Comparison of ENCODE assay signal across 23 mouse cellular contexts in genomic region chr10:10301692-10302091, GRCm38 (mm10).
DNase-seq lines count a peak whose midpoint lies in the region; ATAC-seq and TF ChIP-seq lines count a peak whose summit lies in the region.
"Had no signal": no experiment of that assay in that cellular context is flagged by ENCODE, and none has a peak within 500 bp of the region (broad histone marks: within the 10 kb centered on the region; RNA-seq: fewer than 3 reads in every experiment).

No protein-coding gene starts in this region.

- peaks cover 4% of the 10 kb centered on the region for H3K4me1 ChIP-seq in embryonic facial prominence, embryonic 14.5 days (ENCODE audit: control insufficient read depth, insufficient read depth, low read length)
- H3K4me1 ChIP-seq in embryonic facial prominence, embryonic 10.5 days, result peaks cover 11% of the 10 kb centered on the region
- no peaks in the 10 kb centered on the region for H3K4me1 ChIP-seq in kidney, postnatal 0 days (replicated peaks; ENCODE audit: insufficient read depth, low read length)
- peaks cover 10% of the 10 kb centered on the region for H3K4me1 ChIP-seq in kidney, embryonic 14.5 days (ENCODE audit: control insufficient read depth, insufficient read depth, low read length)
- H3K4me1 ChIP-seq: embryonic facial prominence, embryonic 12.5 days; hindbrain, embryonic 12.5 days; limb, embryonic 12.5 days; liver, embryonic 13.5 days had no signal

- H3K27me3 ChIP-seq in embryonic facial prominence, embryonic 14.5 days (replicated peaks; ENCODE audit: control insufficient read depth, insufficient read depth, low read length), result no peaks in the 10 kb centered on the region
- peaks cover 15% of the 10 kb centered on the region for H3K27me3 ChIP-seq in embryonic facial prominence, embryonic 10.5 days (replicated peaks; ENCODE audit: low read depth, poor library complexity, severe bottlenecking)
- no peaks in the 10 kb centered on the region for H3K27me3 ChIP-seq in kidney, postnatal 0 days (ENCODE audit: insufficient read depth, low read length)
- peaks cover 20% of the 10 kb centered on the region; the same call in 1 of the 2 replicates for H3K27me3 ChIP-seq in kidney, embryonic 14.5 days (ENCODE audit: control insufficient read depth, insufficient read depth, low read length)
- H3K27me3 ChIP-seq: embryonic facial prominence, embryonic 12.5 days; forebrain, embryonic 13.5 days; heart, embryonic 13.5 days; hindbrain, embryonic 12.5 days; limb, embryonic 12.5 days; liver, embryonic 13.5 days had no signal

- peak; percentile 47 for DNase-seq in embryonic facial prominence, embryonic 14.5 days (ENCODE audit: low spot score)
- DNase-seq in embryonic facial prominence, embryonic 10.5 days (ENCODE audit: low spot score), result no peak
- peak; percentile 39 for DNase-seq in kidney, postnatal 0 days (ENCODE audit: low spot score)
- DNase-seq in embryo, embryonic 10.5 days (ENCODE audit: low spot score), result peak; percentile 18
- DNase-seq in liver, result no peak
- DNase-seq: cerebellum, adult 2 months; cerebellum, postnatal 25 days; gastrocnemius, postnatal 14 days; heart, adult 2 months; heart, postnatal 14 days; liver, embryonic 13.5 days; lung, adult 2 months; lung, postnatal 14 days; right cerebral cortex, postnatal 4 days; thymus, postnatal 36 days had no signal

- ATAC-seq in embryonic facial prominence, embryonic 14.5 days (ENCODE audit: low read depth), result no peak
- no peak for ATAC-seq in kidney, postnatal 0 days (replicated peaks; ENCODE audit: low FRiP score, low read depth)
- ATAC-seq in kidney, embryonic 14.5 days (ENCODE audit: low FRiP score, low TSS enrichment), result no peak
- ATAC-seq in megakaryocyte, adult 5-6 weeks (ENCODE audit: poor library complexity, severe bottlenecking), result no peak
- ATAC-seq: forebrain, embryonic 13.5 days had no signal

- 12% methylated on average over 4 of the region's 4 CpGs for WGBS in embryonic facial prominence, embryonic 14.5 days
- WGBS in embryonic facial prominence, embryonic 10.5 days, result 24% methylated on average over 4 of the region's 4 CpGs
- 1% methylated on average over 4 of the region's 4 CpGs for WGBS in kidney, postnatal 0 days
- 9% methylated on average over 4 of the region's 4 CpGs for WGBS in kidney, embryonic 14.5 days

- H3K27ac ChIP-seq in embryonic facial prominence, embryonic 14.5 days (replicated peaks; ENCODE audit: low read depth, low read length), result no peak overlapping the region
- no peak overlapping the region for H3K27ac ChIP-seq in embryonic facial prominence, embryonic 10.5 days (replicated peaks)
- H3K27ac ChIP-seq in kidney, postnatal 0 days, result no peak overlapping the region
- no peak overlapping the region for H3K27ac ChIP-seq in kidney, embryonic 14.5 days (ENCODE audit: low read depth, low read length)
- H3K27ac ChIP-seq: embryonic facial prominence, embryonic 12.5 days; forebrain, embryonic 13.5 days; heart, adult 2 months; hindbrain, embryonic 12.5 days; layer of hippocampus, adult 2 months; limb, embryonic 12.5 days; liver, embryonic 13.5 days had no signal

- H3K4me2 ChIP-seq in embryonic facial prominence, embryonic 14.5 days (ENCODE audit: low read depth, low read length), result no peak overlapping the region
- H3K4me2 ChIP-seq in kidney, postnatal 0 days (ENCODE audit: low read length), result no peak overlapping the region
- no peak overlapping the region for H3K4me2 ChIP-seq in kidney, embryonic 14.5 days (replicated peaks; ENCODE audit: low read depth, low read length)
- H3K4me2 ChIP-seq: embryonic facial prominence, embryonic 12.5 days; forebrain, embryonic 13.5 days; heart, embryonic 13.5 days; hindbrain, embryonic 12.5 days; limb, embryonic 12.5 days; liver, embryonic 13.5 days had no signal

- no peak overlapping the region for H3K4me3 ChIP-seq in embryonic facial prominence, embryonic 14.5 days (ENCODE audit: low read depth, low read length)
- no peak overlapping the region for H3K4me3 ChIP-seq in embryonic facial prominence, embryonic 10.5 days
- H3K4me3 ChIP-seq in kidney, postnatal 0 days (replicated peaks; ENCODE audit: low read depth, low read length), result no peak overlapping the region
- H3K4me3 ChIP-seq in kidney, embryonic 14.5 days (ENCODE audit: low read length), result no peak overlapping the region
- H3K4me3 ChIP-seq: embryonic facial prominence, embryonic 12.5 days; forebrain, embryonic 13.5 days; heart, adult 2 months; heart, embryonic 13.5 days; hindbrain, embryonic 12.5 days; layer of hippocampus, adult 2 months; limb, embryonic 12.5 days; liver, embryonic 13.5 days had no signal

- H3K9ac ChIP-seq in embryonic facial prominence, embryonic 14.5 days (ENCODE audit: low read depth, low read length), result no peak overlapping the region
- no peak overlapping the region for H3K9ac ChIP-seq in kidney, postnatal 0 days (ENCODE audit: low read depth, low read length)
- H3K9ac ChIP-seq in kidney, embryonic 14.5 days (ENCODE audit: low read depth, low read length), result no peak overlapping the region
- H3K9ac ChIP-seq: embryonic facial prominence, embryonic 12.5 days; forebrain, embryonic 13.5 days; heart, embryonic 13.5 days; hindbrain, embryonic 12.5 days; limb, embryonic 12.5 days; liver, embryonic 13.5 days had no signal

- H3K36me3 ChIP-seq in embryonic facial prominence, embryonic 14.5 days (ENCODE audit: control insufficient read depth, insufficient read depth, low read length), result no peaks in the 10 kb centered on the region
- no peaks in the 10 kb centered on the region for H3K36me3 ChIP-seq in embryonic facial prominence, embryonic 10.5 days (replicated peaks)
- H3K36me3 ChIP-seq in kidney, postnatal 0 days (ENCODE audit: insufficient read depth, low read length), result no peaks in the 10 kb centered on the region
- no peaks in the 10 kb centered on the region for H3K36me3 ChIP-seq in kidney, embryonic 14.5 days (ENCODE audit: control insufficient read depth, insufficient read depth, low read length)
- H3K36me3 ChIP-seq: embryonic facial prominence, embryonic 12.5 days; heart, embryonic 13.5 days; hindbrain, embryonic 12.5 days; limb, embryonic 12.5 days; liver, embryonic 13.5 days had no signal

- no peaks in the 10 kb centered on the region for H3K9me3 ChIP-seq in embryonic facial prominence, embryonic 14.5 days (ENCODE audit: control insufficient read depth, low read length)
- H3K9me3 ChIP-seq in embryonic facial prominence, embryonic 10.5 days, result no peaks in the 10 kb centered on the region
- H3K9me3 ChIP-seq in kidney, postnatal 0 days (replicated peaks; ENCODE audit: low read length), result no peaks in the 10 kb centered on the region
- H3K9me3 ChIP-seq in kidney, embryonic 14.5 days (ENCODE audit: control insufficient read depth, low read length), result no peaks in the 10 kb centered on the region
- H3K9me3 ChIP-seq: embryonic facial prominence, embryonic 12.5 days; forebrain, embryonic 13.5 days; heart, embryonic 13.5 days; hindbrain, embryonic 12.5 days; limb, embryonic 12.5 days; liver, embryonic 13.5 days had no signal

- no peak for TF ChIP-seq CTCF in kidney, postnatal 0 days (IDR thresholded peaks at IDR 0.05; ENCODE audit: low read depth)

Comparison
In these comparisons a context has a peak if more than half of its experiments do, and no peak if none do; other contexts are left out.
1. DNase-seq: peak in embryonic facial prominence, embryonic 14.5 days (single experiment), kidney, postnatal 0 days (single experiment) and embryo, embryonic 10.5 days (single experiment); none in embryonic facial prominence, embryonic 10.5 days (single experiment) and liver (single experiment).